Mouse (Mus musculus) hindbrain, embryonic 12.5 days (tissue): ENCODE measurements around the gene Sh2d2a. TPM values are rescaled to one million over a fixed set of nuclear protein-coding genes. Genes with fewer than 3 reads are reported as not detected.
"Not testable (repeated sequence)": the region's sequence is repeated elsewhere in the genome, so short reads cannot be mapped to it uniquely, and the experiment has no call there.

ENCODE experiments used
- ATAC-seq: fragments of 200-750 bp; cut with Nextera tagmentation; 2 replicates; pipeline ENCODE4 v1.8.0; 2017; ENCODE audit warnings: moderate TSS enrichment; ENCODE audit not compliant: low FRiP score
- H3K27ac ChIP-seq: fragments of 300-500 bp; sonication (generic); 2 replicates; pipeline ENCODE4 v1.5.1; 2016; ENCODE audit warnings: mild to moderate bottlenecking
- H3K27me3 ChIP-seq: fragments of 300-500 bp; sonication (generic); 2 replicates; pipeline ENCODE4 v1.6.1; 2016; ENCODE audit warnings: mild to moderate bottlenecking
- H3K36me3 ChIP-seq: fragments of 300-500 bp; sonication (generic); 2 replicates; pipeline ENCODE4 v1.6.1; 2016; ENCODE audit warnings: mild to moderate bottlenecking
- H3K4me1 ChIP-seq: fragments of 300-500 bp; sonication (generic); 2 replicates; pipeline ENCODE4 v1.6.1; 2016
- H3K4me2 ChIP-seq: fragments of 300-500 bp; sonication (generic); replicated peaks from 2 replicates; pipeline ENCODE4 v1.6.1; 2016; ENCODE audit warnings: mild to moderate bottlenecking
- H3K4me3 ChIP-seq: fragments of 300-500 bp; sonication (generic); 2 replicates; pipeline ENCODE4 v1.5.1; 2016; ENCODE audit warnings: mild to moderate bottlenecking
- H3K9ac ChIP-seq: fragments of 300-500 bp; sonication (generic); 2 replicates; pipeline ENCODE4 v1.6.1; 2016; ENCODE audit warnings: mild to moderate bottlenecking, moderate library complexity
- H3K9me3 ChIP-seq: fragments of 300-500 bp; sonication (generic); replicated peaks from 2 replicates; pipeline ENCODE4 v1.6.1; 2016; ENCODE audit warnings: mild to moderate bottlenecking
- WGBS: fragments of 180-500 bp; shearing (Covaris S2); methylation state at CpG from one replicate; pipeline ENCODE4 v1.1.7; 2016; 5-methylcytosine and 5-hydroxymethylcytosine counted together
- polyA plus RNA-seq: library from polyadenylated mRNA; unstranded; fragments of >200 nt; fragmentation: Nextera tagmentation; extraction: Ambion mirVana; gene quantifications from 2 replicates; pipeline ENCODE4 v1.2.1, GENCODE M21; 2016

The Sh2d2a gene
- polyA plus RNA-seq, 1 experiment from 2014 or later: not detected

GRCm38 (mm10) chr3:87899776-87900175, 53.2 kb downstream of the Sh2d2a start:
- Histone ChIP-seq H3K27me3 (no peaks in the 10 kb centered on the region), H3K4me2 (no peak overlapping the region), H3K4me3 (no peak overlapping the region), H3K36me3 (no peaks in the 10 kb centered on the region), H3K9me3 (no peaks in the 10 kb centered on the region), H3K27ac (no peak overlapping the region), H3K4me1 (no peaks in the 10 kb centered on the region), H3K9ac (no peak overlapping the region)
- WGBS: 83% methylated on average over 3 of the region's 3 CpGs
- no peak for ATAC-seq

GRCm38 (mm10) chr3:87901036-87901624, 54.6 kb downstream of the Sh2d2a start:
- no peaks in the 10 kb centered on the region for H3K27me3 ChIP-seq
- no peaks in the 10 kb centered on the region for H3K36me3 ChIP-seq
- no peaks in the 10 kb centered on the region for H3K4me1 ChIP-seq
- no peak overlapping the region for H3K9ac ChIP-seq
- no peak overlapping the region for H3K4me3 ChIP-seq
- H3K4me2 ChIP-seq: no peak overlapping the region
- H3K27ac ChIP-seq: no peak overlapping the region
- no peaks in the 10 kb centered on the region for H3K9me3 ChIP-seq
- ATAC-seq: no peak
- 53% methylated on average over 1 of the region's 1 CpGs for WGBS

- H3K4me2 ChIP-seq, H3K27me3 ChIP-seq, H3K9ac ChIP-seq, H3K36me3 ChIP-seq, H3K9me3 ChIP-seq, H3K4me3 ChIP-seq, ATAC-seq, H3K27ac ChIP-seq, H3K4me1 ChIP-seq: not testable (repeated sequence)
- 91% methylated on average over 5 of the region's 6 CpGs for WGBS
Observed at GRCm38 (mm10) chr3:87901959-87902358, 55.4 kb downstream of the Sh2d2a start.

- no peak overlapping the region for H3K27ac ChIP-seq
- H3K4me1 ChIP-seq: peaks cover 17% of the 10 kb centered on the region
- no peak overlapping the region for H3K4me3 ChIP-seq
- no peak for ATAC-seq
- H3K4me2 ChIP-seq: no peak overlapping the region
- H3K9ac ChIP-seq: no peak overlapping the region
- H3K36me3 ChIP-seq: no peaks in the 10 kb centered on the region
- no peaks in the 10 kb centered on the region for H3K9me3 ChIP-seq
- WGBS: 39% methylated on average over 5 of the region's 5 CpGs
- H3K27me3 ChIP-seq: no peaks in the 10 kb centered on the region
Observed at GRCm38 (mm10) chr3:87903821-87904220, 57.3 kb downstream of the Sh2d2a start.

Other genes starting within 250 kb of the Sh2d2a start
- gene Arhgef11, start 229.2 kb upstream of the Sh2d2a start, polyA plus RNA-seq: 28.0 and 29.2 TPM in 2 replicates
- gene Lrrc71, start 98.1 kb upstream of the Sh2d2a start, polyA plus RNA-seq: 0.90 and 1.2 TPM in 2 replicates
- 19.3 and 24.0 TPM in 2 replicates for gene Ntrk1, start 51.6 kb upstream of the Sh2d2a start, polyA plus RNA-seq
- gene Insrr, start 49.8 kb upstream of the Sh2d2a start, polyA plus RNA-seq: 1.2 and 1.7 TPM in 2 replicates
- gene Pear1, start 22.4 kb upstream of the Sh2d2a start, polyA plus RNA-seq: 13.1 and 13.2 TPM in 2 replicates
- 14.7 and 16.4 TPM in 2 replicates for gene Prcc, start 38.9 kb downstream of the Sh2d2a start, polyA plus RNA-seq
- gene Hdgf, start 59.6 kb downstream of the Sh2d2a start, polyA plus RNA-seq: 219 and 230 TPM in 2 replicates
- 72.9 and 79.0 TPM in 2 replicates for gene Mrpl24, start 72.8 kb downstream of the Sh2d2a start, polyA plus RNA-seq
- gene Isg20l2, start 83.6 kb downstream of the Sh2d2a start, polyA plus RNA-seq: 67.7 and 68.7 TPM in 2 replicates
- gene Rrnad1, start 84.0 kb downstream of the Sh2d2a start, polyA plus RNA-seq: 22.1 and 22.5 TPM in 2 replicates
- gene Crabp2, start 101.9 kb downstream of the Sh2d2a start, polyA plus RNA-seq: 384 and 396 TPM in 2 replicates
- 136 and 153 TPM in 2 replicates for gene Nes, start 124.3 kb downstream of the Sh2d2a start, polyA plus RNA-seq
- 1.7 and 1.9 TPM in 2 replicates for gene Bcan, start 153.5 kb downstream of the Sh2d2a start, polyA plus RNA-seq
- 0.30 and 0.33 TPM in 2 replicates for gene Hapln2, start 180.8 kb downstream of the Sh2d2a start, polyA plus RNA-seq
- 28.0 and 28.3 TPM in 2 replicates for gene Gpatch4, start 196.4 kb downstream of the Sh2d2a start, polyA plus RNA-seq
- gene Naxe, start 211.7 kb downstream of the Sh2d2a start, polyA plus RNA-seq: 135 and 137 TPM in 2 replicates
- gene Ttc24, start 231.5 kb downstream of the Sh2d2a start, polyA plus RNA-seq: 0.36 TPM in 1 of 2 replicates, not detected in the other
- 14.7 and 14.9 TPM in 2 replicates for gene Iqgap3, start 235.2 kb downstream of the Sh2d2a start, polyA plus RNA-seq